Mouse (Mus musculus): ENCODE measurements at regions not wholly inside any gene's neighbourhood (a gene's known extent, or its start where the extent isn't known, plus 50 kb on each side); places are given as distances from the start of the nearest gene placed in this dataset.

GRCm38 (mm10) chr4:12521246-12521645 is 349.4 kb upstream of the Fam92a start:
- Histone ChIP-seq H3K4me3 (ENCODE audit: insufficient read depth, low read length) (no peak overlapping the region), H3K4me1 (ENCODE audit: control insufficient read depth, insufficient read depth, low read length) (no peaks in the 10 kb centered on the region), H3K27ac (ENCODE audit: insufficient read depth, low read length) (no peak overlapping the region)
- TF ChIP-seq CTCF (IDR thresholded peaks at IDR 0.05; ENCODE audit: borderline replicate concordance, insufficient read depth, low read length) = no peak
- no peak for TF ChIP-seq POLR2A (IDR thresholded peaks at IDR 0.05; ENCODE audit: low read depth, low read length)

GRCm38 (mm10) chr4:12516497-12516896 is 344.7 kb upstream of the Fam92a start:
- TF ChIP-seq POLR2A (IDR thresholded peaks at IDR 0.05; ENCODE audit: low read depth, low read length) (no peak), CTCF (IDR thresholded peaks at IDR 0.05; ENCODE audit: borderline replicate concordance, insufficient read depth, low read length) (no peak)
- Histone ChIP-seq H3K27ac (ENCODE audit: insufficient read depth, low read length) (no peak overlapping the region), H3K4me1 (ENCODE audit: control insufficient read depth, insufficient read depth, low read length) (no peaks in the 10 kb centered on the region), H3K4me3 (ENCODE audit: insufficient read depth, low read length) (no peak overlapping the region)

GRCm38 (mm10) chr4:12511656-12512385 is 340.0 kb upstream of the Fam92a start:
- Histone ChIP-seq H3K4me3 (ENCODE audit: insufficient read depth, low read length) (no peak overlapping the region), H3K27ac (ENCODE audit: insufficient read depth, low read length) (no peak overlapping the region)
- TF ChIP-seq CTCF (IDR thresholded peaks at IDR 0.05; ENCODE audit: borderline replicate concordance, insufficient read depth, low read length) (no peak), POLR2A (IDR thresholded peaks at IDR 0.05; ENCODE audit: low read depth, low read length) (no peak)

GRCm38 (mm10) chr4:12506851-12507551 is 335.2 kb upstream of the Fam92a start:
- no peak overlapping the region for H3K27ac ChIP-seq (ENCODE audit: insufficient read depth, low read length)
- no peaks in the 10 kb centered on the region for H3K4me1 ChIP-seq (ENCODE audit: control insufficient read depth, insufficient read depth, low read length)
- TF ChIP-seq POLR2A (IDR thresholded peaks at IDR 0.05; ENCODE audit: low read depth, low read length) (no peak), CTCF (IDR thresholded peaks at IDR 0.05; ENCODE audit: borderline replicate concordance, insufficient read depth, low read length) (no peak)

More at GRCm38 (mm10) chr4:12511656-12512385, 340.0 kb upstream of the Fam92a start:
- H3K4me1 ChIP-seq (ENCODE audit: control insufficient read depth, insufficient read depth, low read length) = no peaks in the 10 kb centered on the region

GRCm38 (mm10) chr4:12501086-12501485 is 329.3 kb upstream of the Fam92a start:
- TF ChIP-seq POLR2A (IDR thresholded peaks at IDR 0.05; ENCODE audit: low read depth, low read length) (no peak), CTCF (IDR thresholded peaks at IDR 0.05; ENCODE audit: borderline replicate concordance, insufficient read depth, low read length) (no peak)
- H3K4me3 ChIP-seq (ENCODE audit: insufficient read depth, low read length) = no peak overlapping the region
- no peaks in the 10 kb centered on the region for H3K4me1 ChIP-seq (ENCODE audit: control insufficient read depth, insufficient read depth, low read length)
- no peak overlapping the region for H3K27ac ChIP-seq (ENCODE audit: insufficient read depth, low read length)

More at GRCm38 (mm10) chr4:12506851-12507551, 335.2 kb upstream of the Fam92a start:
- H3K4me3 ChIP-seq (ENCODE audit: insufficient read depth, low read length) = no peak overlapping the region

- Histone ChIP-seq H3K4me1 (ENCODE audit: control insufficient read depth, insufficient read depth, low read length) (no peaks in the 10 kb centered on the region), H3K27ac (ENCODE audit: insufficient read depth, low read length) (no peak overlapping the region), H3K4me3 (ENCODE audit: insufficient read depth, low read length) (no peak overlapping the region)
- TF ChIP-seq CTCF (IDR thresholded peaks at IDR 0.05; ENCODE audit: borderline replicate concordance, insufficient read depth, low read length) (no peak), POLR2A (IDR thresholded peaks at IDR 0.05; ENCODE audit: low read depth, low read length) (no peak)
These were observed 326.6 kb upstream of the Fam92a start for GRCm38 (mm10) chr4:12498426-12498825.

GRCm38 (mm10) chr4:12492468-12492867 is 320.7 kb upstream of the Fam92a start:
- TF ChIP-seq POLR2A (IDR thresholded peaks at IDR 0.05; ENCODE audit: low read depth, low read length) = no peak
- no peak for TF ChIP-seq CTCF (IDR thresholded peaks at IDR 0.05; ENCODE audit: borderline replicate concordance, insufficient read depth, low read length)
- no peaks in the 10 kb centered on the region for H3K4me1 ChIP-seq (ENCODE audit: control insufficient read depth, insufficient read depth, low read length)
- H3K4me3 ChIP-seq (ENCODE audit: insufficient read depth, low read length) = no peak overlapping the region
- H3K27ac ChIP-seq (ENCODE audit: insufficient read depth, low read length) = no peak overlapping the region

GRCm38 (mm10) chr4:12491306-12491705 is 319.5 kb upstream of the Fam92a start:
- no peak for TF ChIP-seq CTCF (IDR thresholded peaks at IDR 0.05; ENCODE audit: borderline replicate concordance, insufficient read depth, low read length)
- no peak for TF ChIP-seq POLR2A (IDR thresholded peaks at IDR 0.05; ENCODE audit: low read depth, low read length)
- Histone ChIP-seq H3K27ac (ENCODE audit: insufficient read depth, low read length) (no peak overlapping the region), H3K4me1 (ENCODE audit: control insufficient read depth, insufficient read depth, low read length) (no peaks in the 10 kb centered on the region), H3K4me3 (ENCODE audit: insufficient read depth, low read length) (no peak overlapping the region)

- Histone ChIP-seq H3K27ac (ENCODE audit: insufficient read depth, low read length) (no peak overlapping the region), H3K4me3 (ENCODE audit: insufficient read depth, low read length) (no peak overlapping the region)
- TF ChIP-seq POLR2A (IDR thresholded peaks at IDR 0.05; ENCODE audit: low read depth, low read length) = no peak
These were observed 318.3 kb upstream of the Fam92a start for GRCm38 (mm10) chr4:12490066-12490465.

GRCm38 (mm10) chr4:12489358-12489757 is 317.5 kb upstream of the Fam92a start:
- Histone ChIP-seq H3K4me1 (ENCODE audit: control insufficient read depth, insufficient read depth, low read length) (no peaks in the 10 kb centered on the region), H3K4me3 (ENCODE audit: insufficient read depth, low read length) (no peak overlapping the region), H3K27ac (ENCODE audit: insufficient read depth, low read length) (no peak overlapping the region)
- TF ChIP-seq POLR2A (IDR thresholded peaks at IDR 0.05; ENCODE audit: low read depth, low read length) (no peak), CTCF (IDR thresholded peaks at IDR 0.05; ENCODE audit: borderline replicate concordance, insufficient read depth, low read length) (no peak)

More at GRCm38 (mm10) chr4:12490066-12490465, 318.3 kb upstream of the Fam92a start:
- H3K4me1 ChIP-seq (ENCODE audit: control insufficient read depth, insufficient read depth, low read length) = no peaks in the 10 kb centered on the region

Data from embryonic fibroblast, embryonic 13.5 days (primary cell).